9 mouse cellular contexts compared by ENCODE assay signal in genomic region chr1:172551009-172551408, GRCm38 (mm10). TPM values are rescaled to one million over a fixed set of nuclear protein-coding genes. Genes with fewer than 3 reads are reported as not detected.
DNase-seq lines count a peak whose midpoint lies in the region; ATAC-seq and TF ChIP-seq lines count a peak whose summit lies in the region.
"Had no signal": no experiment of that assay in that cellular context is flagged by ENCODE, and none has a peak within 500 bp of the region (broad histone marks: within the 10 kb centered on the region; RNA-seq: fewer than 3 reads in every experiment).

No protein-coding gene starts in this region.

- no peaks in the 10 kb centered on the region for H3K36me3 ChIP-seq in lung, embryonic 15.5 days
- no peaks in the 10 kb centered on the region for H3K36me3 ChIP-seq in forebrain, embryonic 15.5 days
- no peaks in the 10 kb centered on the region for H3K36me3 ChIP-seq in limb, embryonic 13.5 days
- no peaks in the 10 kb centered on the region for H3K36me3 ChIP-seq in stomach, embryonic 16.5 days (ENCODE audit: control insufficient read depth, insufficient read depth, low read length)

- intact Hi-C loops in gastrocnemius, postnatal 14 days (cut with DNase I; ENCODE audit: low total_unique reads): no loop called here

- DNase-seq in lung, adult 2 months: no peak
- DNase-seq in cerebellum, postnatal 4 days (ENCODE audit: low spot score in 2 of 2): no peak
- no peak for DNase-seq in gastrocnemius, postnatal 14 days

- H3K4me3 ChIP-seq in lung, embryonic 15.5 days: peak overlapping the region; percentile 41; the same call in 1 of the 2 replicates
- no peak overlapping the region for H3K4me3 ChIP-seq in lung, adult 2 months (replicated peaks; ENCODE audit: extremely low read depth, low read depth, low read length)
- no peak overlapping the region for H3K4me3 ChIP-seq in forebrain, embryonic 15.5 days
- peak overlapping the region; percentile 32; the same call in 1 of the 2 replicates for H3K4me3 ChIP-seq in limb, embryonic 13.5 days
- H3K4me3 ChIP-seq in stomach, embryonic 16.5 days (replicated peaks; ENCODE audit: low read length): peak overlapping the region; percentile 57; the same call in 1 of the 2 replicates

- 17% methylated on average over 7 of the region's 7 CpGs for WGBS in lung, embryonic 15.5 days
- WGBS in lung, adult 2 months: 17% methylated on average over 7 of the region's 7 CpGs
- 32% methylated on average over 7 of the region's 7 CpGs for WGBS in forebrain, embryonic 15.5 days
- WGBS in limb, embryonic 13.5 days: 46% methylated on average over 7 of the region's 7 CpGs
- WGBS in stomach, embryonic 16.5 days: 28% methylated on average over 7 of the region's 7 CpGs

- no peak overlapping the region for H3K27ac ChIP-seq in lung, embryonic 15.5 days
- H3K27ac ChIP-seq in forebrain, embryonic 15.5 days (replicated peaks): 0 out of 2 replicates have a peak overlapping the region, but pooled peaks have one; percentile 1
- H3K27ac ChIP-seq in limb, embryonic 13.5 days: no peak overlapping the region
- peak overlapping the region; percentile 46 for H3K27ac ChIP-seq in stomach, embryonic 16.5 days (ENCODE audit: low read length)

- TF ChIP-seq CTCF in lung, adult 2 months (IDR thresholded peaks at IDR 0.05; ENCODE audit: insufficient read depth, low read length): no peak

- H3K27me3 ChIP-seq in lung, embryonic 15.5 days: 0 out of 2 replicates have a peak, but pooled peaks cover 5% of the 10 kb centered on the region
- H3K27me3 ChIP-seq in forebrain, embryonic 15.5 days: no peaks in the 10 kb centered on the region
- H3K27me3 ChIP-seq in limb, embryonic 13.5 days: peaks cover 20% of the 10 kb centered on the region
- H3K27me3 ChIP-seq in stomach, embryonic 16.5 days (ENCODE audit: control insufficient read depth, insufficient read depth, low read length): no peaks in the 10 kb centered on the region; the same call in 1 of the 2 replicates

- no peak for TF ChIP-seq POLR2A in lung, adult 2 months (IDR thresholded peaks at IDR 0.05; ENCODE audit: borderline replicate concordance, extremely low read depth, low read depth, low read length)

- no peaks in the 10 kb centered on the region for H3K9me3 ChIP-seq in lung, embryonic 15.5 days
- H3K9me3 ChIP-seq in forebrain, embryonic 15.5 days: no peaks in the 10 kb centered on the region
- no peaks in the 10 kb centered on the region for H3K9me3 ChIP-seq in limb, embryonic 13.5 days
- H3K9me3 ChIP-seq in stomach, embryonic 16.5 days (replicated peaks; ENCODE audit: control insufficient read depth, low read length): no peaks in the 10 kb centered on the region

- H3K4me2 ChIP-seq in lung, embryonic 15.5 days: peak overlapping the region; percentile 61
- H3K4me2 ChIP-seq in forebrain, embryonic 15.5 days (replicated peaks): peak overlapping the region; percentile 55
- peak overlapping the region; percentile 60 for H3K4me2 ChIP-seq in limb, embryonic 13.5 days (replicated peaks)
- peak overlapping the region; percentile 68 for H3K4me2 ChIP-seq in stomach, embryonic 16.5 days (ENCODE audit: low read depth, low read length)

- H3K9ac ChIP-seq in lung, embryonic 15.5 days: no peak overlapping the region; the same call in 1 of the 2 replicates
- H3K9ac ChIP-seq in forebrain, embryonic 15.5 days (replicated peaks): peak overlapping the region; percentile 47; the same call in 1 of the 2 replicates
- H3K9ac ChIP-seq in limb, embryonic 13.5 days: 0 out of 2 replicates have a peak overlapping the region, but pooled peaks have one; percentile 20
- 0 out of 2 replicates have a peak overlapping the region, but pooled peaks have one; percentile 23 for H3K9ac ChIP-seq in stomach, embryonic 16.5 days (ENCODE audit: low read length)

- H3K4me1 ChIP-seq in lung, embryonic 15.5 days: peaks cover 24% of the 10 kb centered on the region
- H3K4me1 ChIP-seq in lung, adult 2 months (ENCODE audit: control insufficient read depth, insufficient read depth, low read length): peaks cover 4% of the 10 kb centered on the region; the same call in 1 of the 2 replicates
- H3K4me1 ChIP-seq in forebrain, embryonic 15.5 days: peaks cover 21% of the 10 kb centered on the region
- H3K4me1 ChIP-seq in limb, embryonic 13.5 days: peaks cover 29% of the 10 kb centered on the region
- H3K4me1 ChIP-seq in stomach, embryonic 16.5 days (ENCODE audit: control insufficient read depth, insufficient read depth, low read length): peaks cover 12% of the 10 kb centered on the region

- no peak for ATAC-seq in lung, embryonic 15.5 days (ENCODE audit: borderline replicate concordance, extremely low read depth, low FRiP score, low TSS enrichment)
- no peak for ATAC-seq in forebrain, embryonic 15.5 days (replicated peaks)
- no peak for ATAC-seq in limb, embryonic 13.5 days (ENCODE audit: low FRiP score, low read depth)
- no peak for ATAC-seq in stomach, embryonic 16.5 days (ENCODE audit: insufficient read depth, low FRiP score)

RNA-seq across cellular contexts. Expression of gene Vsig8, which starts 4.7 kb away (rescaled TPM):
- 0.24 and 0.47 TPM in 2 replicates for polyA plus RNA-seq in lung, embryonic 15.5 days (2015; fragmentation: Nextera tagmentation; extraction: Ambion mirVana)
- polyA plus RNA-seq in lung, adult 2 months (2012; rRNA removed): 0.37 and 12.5 TPM in 2 replicates
- polyA plus RNA-seq in forebrain, embryonic 15.5 days (2015; fragmentation: Nextera tagmentation; extraction: Ambion mirVana): 0.14 and 0.20 TPM in 2 replicates
- 0.33 TPM in 1 of 2 replicates, not detected in the other for polyA plus RNA-seq in limb, embryonic 13.5 days (2015; fragmentation: Nextera tagmentation; extraction: Ambion mirVana)
- polyA plus RNA-seq in stomach, embryonic 16.5 days (2015; fragmentation: Nextera tagmentation; extraction: Ambion mirVana): 1.6 and 2.5 TPM in 2 replicates
- total RNA-seq in gastrocnemius, postnatal 14 days (2021): not detected
- total RNA-seq: common myeloid progenitor, adult 5-6 weeks had no signal

RNA-seq across cellular contexts. Expression of gene Cfap45, which starts 30.4 kb away (rescaled TPM):
- polyA plus RNA-seq in lung, embryonic 15.5 days (2015; fragmentation: Nextera tagmentation; extraction: Ambion mirVana): 8.1 and 10.7 TPM in 2 replicates
- polyA plus RNA-seq in lung, adult 2 months (2012; rRNA removed): 7.1 and 7.3 TPM in 2 replicates
- polyA plus RNA-seq in forebrain, embryonic 15.5 days (2015; fragmentation: Nextera tagmentation; extraction: Ambion mirVana): 1.9 and 3.1 TPM in 2 replicates
- 1.0 and 1.7 TPM in 2 replicates for polyA plus RNA-seq in limb, embryonic 13.5 days (2015; fragmentation: Nextera tagmentation; extraction: Ambion mirVana)
- polyA plus RNA-seq in stomach, embryonic 16.5 days (2015; fragmentation: Nextera tagmentation; extraction: Ambion mirVana): 2.6 and 3.1 TPM in 2 replicates
- total RNA-seq in gastrocnemius, postnatal 14 days (2021): under 1 TPM; 0.40 to 0.45 TPM

RNA-seq across cellular contexts. Expression of gene Slamf8, which starts 39.4 kb away (rescaled TPM):
- 0.09 TPM in 1 of 2 replicates, not detected in the other for polyA plus RNA-seq in lung, embryonic 15.5 days (2015; fragmentation: Nextera tagmentation; extraction: Ambion mirVana)
- 2.0 and 2.9 TPM in 2 replicates for polyA plus RNA-seq in lung, adult 2 months (2012; rRNA removed)
- not detected in 2 replicates for polyA plus RNA-seq in forebrain, embryonic 15.5 days (2015; fragmentation: Nextera tagmentation; extraction: Ambion mirVana)
- 0.11 and 0.25 TPM in 2 replicates for polyA plus RNA-seq in limb, embryonic 13.5 days (2015; fragmentation: Nextera tagmentation; extraction: Ambion mirVana)
- polyA plus RNA-seq in stomach, embryonic 16.5 days (2015; fragmentation: Nextera tagmentation; extraction: Ambion mirVana): 0.39 and 0.45 TPM in 2 replicates
- total RNA-seq in gastrocnemius, postnatal 14 days (2021): not detected
- total RNA-seq: common myeloid progenitor, adult 5-6 weeks had no signal
- polyA plus RNA-seq: testis, adult 2 months had no signal

RNA-seq across cellular contexts. Expression of gene Tagln2, which starts 51.2 kb away (rescaled TPM):
- polyA plus RNA-seq in lung, embryonic 15.5 days (2015; fragmentation: Nextera tagmentation; extraction: Ambion mirVana): 541 and 580 TPM in 2 replicates
- 585 and 594 TPM in 2 replicates for polyA plus RNA-seq in lung, adult 2 months (2012; rRNA removed)
- polyA plus RNA-seq in forebrain, embryonic 15.5 days (2015; fragmentation: Nextera tagmentation; extraction: Ambion mirVana): 46.6 and 52.7 TPM in 2 replicates
- polyA plus RNA-seq in limb, embryonic 13.5 days (2015; fragmentation: Nextera tagmentation; extraction: Ambion mirVana): 118 and 119 TPM in 2 replicates
- 377 and 446 TPM in 2 replicates for polyA plus RNA-seq in stomach, embryonic 16.5 days (2015; fragmentation: Nextera tagmentation; extraction: Ambion mirVana)
- 10 to 100 TPM; 60.4 to 61.2 TPM for total RNA-seq in gastrocnemius, postnatal 14 days (2021)

RNA-seq across cellular contexts. Expression of gene Fcrl6, which starts 51.3 kb away (rescaled TPM):
- not detected in 2 replicates for polyA plus RNA-seq in lung, embryonic 15.5 days (2015; fragmentation: Nextera tagmentation; extraction: Ambion mirVana)
- not detected in 2 replicates for polyA plus RNA-seq in lung, adult 2 months (2012; rRNA removed)
- not detected in 2 replicates for polyA plus RNA-seq in forebrain, embryonic 15.5 days (2015; fragmentation: Nextera tagmentation; extraction: Ambion mirVana)
- polyA plus RNA-seq in limb, embryonic 13.5 days (2015; fragmentation: Nextera tagmentation; extraction: Ambion mirVana): 1.0 and 1.3 TPM in 2 replicates
- polyA plus RNA-seq in stomach, embryonic 16.5 days (2015; fragmentation: Nextera tagmentation; extraction: Ambion mirVana): not detected in 2 replicates
- total RNA-seq in gastrocnemius, postnatal 14 days (2021): not detected
- total RNA-seq: common myeloid progenitor, adult 5-6 weeks had no signal
- polyA plus RNA-seq: testis, adult 2 months had no signal

Comparison
In these comparisons a context has a peak if more than half of its experiments do, and no peak if none do; other contexts are left out.
1. H3K4me3 ChIP-seq: peak in lung, embryonic 15.5 days (single experiment), limb, embryonic 13.5 days (single experiment) and stomach, embryonic 16.5 days (single experiment); none in lung, adult 2 months (single experiment) and forebrain, embryonic 15.5 days (single experiment).
2. H3K27ac ChIP-seq: peak in forebrain, embryonic 15.5 days (single experiment) and stomach, embryonic 16.5 days (single experiment); none in lung, embryonic 15.5 days (single experiment) and limb, embryonic 13.5 days (single experiment).
3. Peak in every context shown above with its lines, with median percentiles within 50 percentile points of each other: H3K4me2 ChIP-seq.